Mouse (Mus musculus) left cerebral cortex, adult 18-20 months (tissue): ENCODE results near the gene Nuak1. TPM values are rescaled to one million over a fixed set of nuclear protein-coding genes. Genes with fewer than 3 reads are reported as not detected.
A peak's percentile ranks its signal among the peaks of the same experiment; 100 is the strongest.

Experiments used
- DNase-seq, 2 experiments: peaks; one replicate each; pipeline ENCODE4 v3.0.0; 2021 to 2022; ENCODE audit warnings: low spot score in 2 of 2, mixed read lengths in 1 of 2
- total RNA-seq, 2 experiments: library from RNA; stranded (reverse); gene quantifications; 2 replicates each; pipeline ENCODE4 v1.2.3; 2021

Gene Nuak1
- total RNA-seq, 2 experiments from 2014 or later, result 87.8 to 89.7 TPM

DNA sequence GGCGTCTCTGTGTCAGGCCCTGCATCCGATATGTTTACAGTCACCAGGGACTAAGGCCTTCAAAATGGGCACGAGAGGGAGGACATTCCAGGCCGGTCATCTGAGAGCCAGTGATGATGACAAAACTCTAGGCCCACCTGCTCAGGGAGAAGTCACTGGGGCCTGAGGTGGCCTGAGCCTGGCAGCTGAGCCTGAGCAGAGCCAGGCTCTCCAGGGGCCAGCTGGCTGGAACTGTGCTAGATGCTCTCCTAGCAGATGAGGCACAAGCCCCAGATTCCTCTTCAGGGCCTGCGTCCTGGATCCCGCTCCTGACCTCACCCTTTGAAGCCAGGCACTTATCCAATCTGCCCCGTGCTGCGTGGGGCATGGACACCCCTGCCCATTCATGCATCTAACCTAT is 9.3 kb upstream of the Nuak1 start:
- DNase-seq, result no peak

DNA sequence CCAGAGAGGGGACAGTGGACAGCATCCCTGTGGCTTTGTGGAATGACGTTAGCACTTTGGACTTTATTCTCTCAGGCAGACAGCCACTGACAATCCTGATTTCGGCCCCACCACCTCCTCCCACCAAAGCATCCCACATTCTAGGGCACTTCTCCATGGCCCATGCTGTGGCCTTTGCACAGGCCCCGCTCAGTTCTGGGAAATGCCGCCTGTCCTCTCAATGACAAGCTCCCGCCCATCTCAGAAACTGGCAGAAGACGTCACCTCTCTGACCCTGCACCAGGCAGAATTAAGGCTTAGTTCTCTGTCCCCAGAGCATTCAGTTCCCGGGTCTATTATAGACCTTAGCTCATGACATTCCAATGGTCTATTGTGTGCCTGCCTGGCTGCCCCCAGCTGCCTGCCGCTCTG is 7.0 kb upstream of the Nuak1 start:
- no peak for DNase-seq

DNA sequence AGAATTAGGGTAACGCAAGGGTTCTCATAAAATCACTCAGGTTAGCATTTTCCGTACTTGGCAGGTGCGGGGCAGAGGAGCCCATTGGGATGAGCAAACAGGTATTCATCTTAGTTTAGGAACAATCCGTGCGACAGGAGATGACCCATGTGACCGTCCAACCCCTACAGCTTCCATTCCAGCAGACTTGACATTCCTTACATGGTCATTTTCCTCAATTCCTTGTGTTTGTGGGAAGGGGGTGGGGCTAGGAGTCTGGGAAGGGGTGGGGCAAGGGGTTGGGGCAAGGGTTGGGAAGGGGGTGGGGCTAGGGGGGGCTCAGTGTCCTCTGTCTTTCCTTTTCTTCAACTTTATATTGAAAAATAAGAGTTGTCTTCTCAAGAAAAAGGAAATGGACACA is 6.3 kb upstream of the Nuak1 start:
- DNase-seq, result no peak

DNA sequence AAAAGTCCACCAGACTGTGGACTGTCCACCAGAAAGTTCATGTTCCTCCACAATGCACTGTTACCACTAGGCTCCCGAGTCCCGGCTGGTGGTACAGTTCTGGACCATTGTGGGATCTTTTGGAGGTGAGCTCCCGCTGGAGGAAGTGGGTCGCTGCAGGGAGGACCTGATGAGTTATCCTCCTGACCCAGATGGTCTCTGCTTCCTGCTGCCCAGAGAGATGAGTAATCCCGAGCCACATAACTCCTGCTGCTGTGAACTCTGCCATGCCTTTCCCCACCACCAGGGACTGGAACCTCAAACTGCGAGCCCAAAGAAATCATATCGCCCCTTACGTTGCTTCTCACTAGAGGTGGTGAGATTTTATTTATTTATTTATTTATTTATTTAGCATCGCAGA is 4.0 kb upstream of the Nuak1 start:
- no peak for DNase-seq

DNA sequence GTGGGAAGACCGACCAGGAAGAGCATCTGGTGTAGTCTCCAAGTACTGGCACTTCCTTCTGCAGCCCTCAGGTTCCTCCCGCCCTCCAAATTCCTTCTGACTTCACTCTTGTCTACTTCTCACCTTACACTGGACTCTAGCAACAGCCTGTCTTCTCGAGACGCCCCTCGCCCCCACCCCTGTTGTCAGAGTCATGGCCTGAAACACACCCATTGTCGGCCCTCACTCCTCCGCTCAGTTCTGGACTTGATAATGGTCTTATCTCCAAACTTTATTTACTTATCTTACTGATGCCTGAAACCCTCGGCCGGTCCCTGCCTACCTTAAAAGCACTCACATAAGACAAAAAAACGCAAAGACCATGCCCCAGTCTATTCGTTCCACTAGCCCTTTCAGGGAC is 1.4 kb upstream of the Nuak1 start:
- no peak for DNase-seq

DNA sequence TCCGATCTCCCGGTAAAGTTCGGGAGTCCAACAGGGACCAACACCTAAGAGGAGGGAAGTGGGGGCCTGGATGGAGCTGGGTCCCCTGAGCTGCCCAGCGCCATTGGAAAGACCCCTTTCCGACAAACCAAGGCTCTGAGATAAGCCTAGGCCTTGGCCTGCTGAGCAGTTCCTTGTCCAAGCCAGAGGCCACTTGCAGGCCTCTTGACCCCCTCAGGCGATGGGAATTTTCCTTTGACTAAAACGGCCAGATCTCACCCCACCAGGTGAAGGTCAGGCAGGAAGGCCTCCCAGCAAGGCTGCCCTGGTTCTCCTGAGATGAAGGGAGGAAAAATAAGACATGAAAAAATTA is 1.0 kb upstream of the Nuak1 start:
- no peak for DNase-seq

DNA sequence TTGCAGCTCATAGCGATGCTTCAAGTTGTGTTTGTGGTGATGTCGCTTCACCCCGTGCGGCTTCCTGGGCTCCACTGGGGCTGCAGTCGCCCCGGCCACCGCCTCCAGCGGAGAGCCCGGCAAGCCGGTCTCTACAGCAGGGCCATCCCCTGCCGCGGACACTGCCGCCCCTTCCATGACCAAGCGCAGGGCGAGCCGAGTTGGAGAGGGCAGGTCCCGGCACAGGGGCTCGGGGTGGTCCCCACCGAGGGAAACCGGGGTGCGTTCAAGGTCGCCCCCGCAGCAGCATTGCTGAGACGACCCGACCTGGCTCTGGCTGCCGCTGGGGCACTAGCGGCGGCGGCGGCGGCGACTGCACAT is 236 bp downstream of the Nuak1 start:
- no peak for DNase-seq

DNA sequence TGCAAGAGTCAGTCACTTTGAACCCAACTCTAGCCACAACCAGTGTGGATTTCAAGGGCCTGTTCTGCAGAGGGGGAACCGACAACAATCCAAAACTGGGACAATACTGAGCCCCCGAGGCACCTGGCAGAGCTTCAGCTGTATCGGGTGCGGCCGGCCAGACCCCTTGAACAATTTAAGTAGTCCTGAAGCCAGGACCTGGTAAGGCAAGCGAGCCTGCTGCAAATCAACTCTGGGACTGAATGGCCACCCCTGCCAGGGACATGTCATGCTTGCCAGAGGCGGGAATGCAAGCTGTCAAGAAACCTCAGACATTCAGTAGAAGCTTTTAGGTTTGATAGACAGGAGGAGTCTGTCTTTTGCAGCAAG is 1.2 kb downstream of the Nuak1 start:
- peak in 1 of 2 experiments; percentile 34 for DNase-seq

DNA sequence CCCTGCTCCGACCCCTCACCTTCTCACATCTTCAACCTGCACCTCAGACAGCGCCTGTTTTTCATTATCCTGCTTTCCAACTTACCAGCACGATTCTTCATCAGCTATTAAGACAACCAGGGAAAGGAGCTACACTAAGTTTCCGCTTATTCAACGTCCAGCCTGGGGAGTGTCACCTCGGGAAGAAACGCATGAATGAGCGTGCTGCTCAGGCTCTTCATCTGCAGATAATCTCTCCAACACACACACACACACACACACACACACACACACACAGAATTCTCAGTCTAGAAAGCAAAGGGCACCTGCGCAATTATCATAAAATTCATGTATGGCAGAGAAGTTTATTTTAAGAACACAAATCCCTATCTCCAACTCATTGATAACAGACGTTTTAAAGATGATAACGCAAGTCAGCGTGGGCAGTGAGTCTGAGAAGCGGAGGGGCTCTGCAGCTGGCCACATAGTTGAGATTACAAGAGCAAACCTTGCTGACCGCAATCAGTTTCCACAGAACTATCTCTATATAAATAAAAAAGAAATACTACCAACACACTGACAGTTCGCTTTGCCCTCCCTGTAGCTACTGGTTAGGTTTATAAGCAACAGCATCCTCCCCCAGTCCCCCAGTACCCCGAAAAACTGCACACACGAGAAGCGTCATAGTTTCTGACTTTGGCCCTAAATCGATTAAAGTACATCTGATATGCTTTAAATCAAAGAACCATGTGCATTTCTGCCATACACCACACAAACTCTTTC is 1.8 kb downstream of the Nuak1 start:
- DNase-seq, result no peak

DNA sequence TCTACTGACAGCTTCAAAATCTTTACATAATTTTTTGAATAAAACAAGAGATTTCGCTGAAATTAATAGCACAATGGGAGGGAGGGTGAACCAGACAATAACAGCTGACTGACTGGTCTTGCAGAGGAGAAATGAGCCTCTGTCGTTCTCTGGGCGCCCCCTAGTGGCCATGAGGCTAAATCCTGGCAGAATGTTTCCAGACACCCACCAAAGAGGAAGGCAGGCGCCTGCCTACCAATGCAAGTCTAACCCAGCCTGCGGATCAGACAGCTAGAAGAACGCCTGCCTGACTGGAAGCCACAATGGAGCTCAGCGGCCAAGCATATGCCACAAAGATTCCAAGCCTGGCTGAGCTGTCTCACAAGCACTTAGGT is 2.4 kb downstream of the Nuak1 start:
- peak; percentile 99 to 100 for DNase-seq

DNA sequence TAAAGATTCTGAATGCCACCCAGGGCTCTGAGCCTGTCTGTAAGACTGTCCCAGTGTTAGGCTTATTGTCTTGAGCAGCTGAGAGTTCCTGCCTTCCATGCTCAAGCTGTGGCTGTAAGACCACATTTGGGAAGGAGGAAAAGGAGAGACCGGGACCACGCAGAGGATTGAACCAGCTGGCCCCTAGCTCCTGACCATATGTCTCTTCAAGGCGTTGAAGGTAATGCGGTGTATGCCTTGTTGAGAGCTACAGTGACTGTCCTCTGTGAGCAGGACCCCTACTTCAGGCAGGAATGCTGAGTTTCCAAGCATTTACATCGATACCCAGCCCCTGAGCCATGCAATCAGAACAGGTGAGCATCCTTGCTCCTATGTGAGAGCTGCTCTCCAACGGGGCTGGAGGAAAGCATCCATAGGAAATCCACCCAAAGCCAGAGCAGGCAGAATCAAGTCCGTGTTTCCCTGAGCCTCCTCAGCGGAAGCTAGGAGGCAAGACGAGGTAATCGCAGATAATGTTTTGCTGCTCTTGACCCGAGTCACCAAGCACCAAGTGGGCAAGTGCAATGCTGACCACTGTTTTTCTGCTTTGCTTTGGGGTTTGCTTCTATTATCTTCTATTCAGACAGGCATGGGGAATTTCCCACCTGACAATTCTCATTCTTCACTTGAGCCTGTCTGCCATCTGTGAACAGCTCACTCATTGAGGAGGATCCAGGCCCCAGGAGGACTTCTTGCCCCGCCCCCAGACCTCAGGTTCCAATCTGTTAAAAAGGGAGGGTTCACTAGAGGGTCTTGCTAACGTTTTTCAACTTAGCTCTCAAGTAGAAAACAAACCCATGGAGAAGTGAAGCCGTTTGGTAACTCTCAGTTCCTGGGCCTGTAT is 3.0 kb downstream of the Nuak1 start:
- DNase-seq, result no peak

DNA sequence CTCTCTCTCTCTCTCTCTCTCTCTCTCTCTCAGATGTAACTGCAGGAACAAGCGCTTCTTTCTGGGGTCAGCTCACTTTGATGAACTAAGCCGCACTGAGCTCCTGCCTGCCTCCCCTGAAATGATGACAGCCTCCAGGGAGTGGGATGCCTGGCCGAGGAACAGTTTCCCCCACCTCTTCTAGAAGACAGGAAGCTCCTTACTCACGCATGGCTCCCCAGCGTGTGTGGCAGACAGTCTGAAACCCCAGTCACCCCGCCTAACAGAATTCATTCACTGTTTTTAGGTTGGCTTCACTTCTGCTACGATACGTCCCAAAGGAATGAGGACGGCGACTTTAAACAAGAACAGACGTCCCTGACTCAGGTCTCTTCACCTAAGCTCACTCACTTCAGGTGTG is 4.5 kb downstream of the Nuak1 start:
- DNase-seq, result no peak

DNA sequence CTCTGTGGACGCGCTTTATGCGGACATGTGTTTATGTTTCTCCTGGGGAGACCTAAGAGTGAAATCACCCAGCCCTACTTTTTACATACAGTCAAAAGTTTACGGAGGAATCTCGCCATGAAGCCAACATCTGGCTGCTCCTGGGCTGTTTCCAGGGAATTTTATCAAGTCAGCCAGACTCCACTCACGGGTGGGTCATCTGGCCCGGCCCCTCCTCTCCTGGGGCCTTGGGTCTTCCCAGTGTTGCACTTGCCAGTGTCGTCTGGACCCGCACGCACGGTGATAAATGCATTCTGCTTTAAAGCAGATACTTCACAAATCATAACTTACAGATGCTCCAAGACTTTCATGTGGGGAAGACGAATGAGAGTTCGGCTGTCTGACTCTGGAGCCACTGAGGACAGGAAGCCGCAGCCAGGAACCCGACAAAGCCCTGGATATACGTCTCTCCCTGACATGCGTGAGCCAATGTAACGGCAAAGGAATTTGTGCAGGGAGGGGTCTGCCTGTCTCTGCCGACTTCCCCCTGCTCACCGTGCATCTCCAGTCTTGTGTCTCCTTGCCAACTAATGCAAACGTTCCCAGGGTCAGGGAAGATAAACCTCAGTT is 7.1 kb downstream of the Nuak1 start:
- DNase-seq, result no peak

DNA sequence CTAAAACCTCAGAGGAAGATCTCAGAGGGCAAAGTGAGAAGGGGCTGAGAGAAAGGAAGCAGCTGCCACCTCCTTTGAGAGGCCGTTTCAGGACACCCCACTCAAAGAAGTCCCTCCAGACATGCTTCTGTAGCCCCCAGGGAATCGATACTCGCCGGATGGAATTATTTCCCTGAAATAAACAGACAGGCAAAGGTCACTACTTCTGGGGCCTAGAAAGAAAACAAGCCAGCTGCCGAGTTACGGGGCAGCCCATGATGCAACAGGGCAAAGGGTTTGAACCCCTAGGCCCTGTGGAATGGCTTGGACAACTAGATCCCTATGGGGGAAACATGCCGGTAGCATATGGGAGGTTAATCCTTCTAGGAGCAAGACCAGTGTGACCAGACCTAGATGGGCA is 16.0 kb downstream of the Nuak1 start:
- DNase-seq, result no peak

DNA sequence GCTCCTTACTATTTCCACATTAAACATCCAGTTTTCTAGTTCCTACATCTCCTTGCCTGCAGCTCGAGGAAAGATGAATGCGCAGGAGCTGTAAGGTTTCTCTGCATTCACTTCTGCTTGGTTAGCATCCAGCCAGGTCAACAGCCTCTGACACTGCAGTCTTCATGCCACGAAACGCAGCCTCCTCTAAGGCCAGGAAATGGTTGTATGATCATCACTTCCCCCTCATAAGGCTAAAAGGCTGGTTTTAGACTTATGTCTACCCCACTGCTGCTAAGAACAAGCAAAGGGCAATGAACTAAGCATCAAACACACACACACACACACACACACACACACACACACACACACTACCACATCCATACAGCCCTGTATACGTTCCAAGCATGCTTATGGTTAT is 16.5 kb downstream of the Nuak1 start:
- no peak for DNase-seq

DNA sequence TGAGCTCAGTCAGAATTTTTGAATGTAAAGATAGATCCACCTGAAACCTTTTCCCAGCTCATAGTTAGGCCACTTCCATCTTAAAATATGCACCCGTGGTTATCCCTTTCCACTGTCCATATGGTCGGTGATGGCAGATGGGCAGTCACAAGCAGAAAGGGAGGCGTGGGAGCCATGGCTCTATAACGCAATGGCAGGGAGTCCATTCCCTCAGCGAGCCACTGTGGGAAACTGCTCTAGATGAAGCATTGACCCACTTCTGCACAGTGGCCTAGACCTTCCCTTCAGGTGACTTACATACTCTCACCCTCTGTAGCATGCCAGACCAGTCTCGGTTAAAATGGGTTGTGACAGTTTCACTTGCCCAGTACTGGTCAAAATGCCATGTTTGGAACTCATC is 19.8 kb downstream of the Nuak1 start:
- DNase-seq, result no peak

DNA sequence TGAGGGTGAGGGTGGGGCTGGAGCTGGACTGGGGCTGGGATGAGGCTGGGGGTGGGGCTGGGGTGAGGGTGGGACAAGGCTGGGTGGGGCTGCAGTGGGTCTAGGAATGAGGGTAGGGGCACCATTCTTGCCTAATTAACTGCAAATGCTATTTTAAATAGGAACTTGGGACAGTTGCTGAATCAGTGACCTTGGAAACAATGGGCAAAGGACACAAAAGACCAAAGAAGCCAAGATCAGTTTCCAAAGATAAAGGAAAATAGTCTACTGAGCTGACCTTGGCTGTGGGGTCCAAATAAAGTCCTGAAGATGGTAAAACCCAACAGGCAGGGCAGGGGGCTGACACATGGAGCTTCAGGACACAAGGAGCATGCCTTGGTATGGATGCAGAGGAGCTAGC is 22.0 kb downstream of the Nuak1 start:
- no peak for DNase-seq

DNA sequence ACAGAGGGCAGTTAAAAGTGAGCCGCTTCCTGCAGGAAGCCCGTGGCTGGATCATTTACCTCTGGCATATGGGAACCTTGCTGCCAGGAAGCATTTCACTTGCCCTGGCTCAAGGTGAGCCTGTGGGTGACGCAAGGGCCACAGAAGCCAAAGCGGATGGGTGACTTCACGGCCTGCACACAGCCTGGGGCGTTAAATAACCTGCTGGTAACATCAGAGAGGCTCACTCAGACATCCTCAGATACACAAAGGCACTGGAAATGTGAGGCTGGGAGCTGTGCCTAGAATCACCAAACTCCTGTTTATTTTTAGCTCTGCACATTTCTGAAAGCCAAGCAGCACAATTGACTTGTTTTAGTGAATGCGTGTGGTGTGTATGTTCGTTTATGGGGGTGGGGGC is 23.6 kb downstream of the Nuak1 start:
- DNase-seq, result no peak

DNA sequence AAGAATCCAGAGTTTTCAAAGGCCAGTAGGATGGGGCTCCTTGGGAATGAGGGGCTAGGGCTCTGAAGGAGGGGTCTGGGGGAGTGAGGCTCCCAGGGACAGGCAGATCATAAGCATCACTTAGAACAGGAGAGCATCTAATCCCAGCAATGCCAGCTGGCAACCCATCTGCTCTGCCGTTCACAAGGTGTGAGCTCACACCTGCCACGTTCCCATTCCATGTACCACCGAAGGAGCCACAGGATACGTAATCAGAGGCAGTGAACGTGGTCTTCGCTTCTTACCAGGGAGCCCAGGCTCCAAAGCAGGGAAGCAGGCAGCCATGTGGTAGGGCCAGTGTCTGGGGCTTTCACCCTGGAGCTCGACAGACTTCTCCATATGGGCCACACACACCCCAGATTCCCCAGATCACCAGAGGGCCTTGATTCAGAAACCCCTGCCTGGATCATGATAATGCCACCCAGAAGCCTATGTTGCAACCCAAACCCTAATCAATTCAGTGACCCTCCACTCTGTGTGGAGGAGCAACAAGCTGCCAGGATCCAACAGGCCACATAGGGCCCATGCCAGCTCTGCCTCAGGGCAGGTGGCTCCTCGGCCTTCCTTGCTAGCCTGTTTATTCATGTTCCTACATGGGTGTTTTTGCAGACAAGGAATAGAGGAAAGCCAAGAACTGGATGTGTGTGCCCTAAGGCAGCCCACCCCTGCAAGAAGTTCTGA is 25.3 kb downstream of the Nuak1 start:
- no peak for DNase-seq

DNA sequence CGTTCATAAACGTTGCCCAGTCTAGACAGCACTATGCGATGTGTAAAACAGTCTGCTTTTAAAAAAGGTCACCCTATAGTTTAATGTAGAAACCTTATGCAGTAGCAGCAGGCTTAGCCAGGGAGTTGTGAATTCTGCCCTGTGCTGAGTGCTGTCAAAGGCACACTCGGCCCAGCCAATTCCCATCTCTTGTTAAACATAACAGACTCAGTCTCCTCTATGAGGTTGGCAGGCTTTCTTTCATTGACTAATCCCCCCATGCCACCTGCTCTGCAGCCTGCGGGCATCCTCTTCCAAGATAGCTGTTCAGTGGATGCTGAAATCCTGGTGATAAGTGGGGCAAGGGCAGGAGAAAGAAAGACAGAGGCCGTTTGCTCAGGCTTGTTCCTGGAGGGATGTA is 27.1 kb downstream of the Nuak1 start:
- no peak for DNase-seq

DNA sequence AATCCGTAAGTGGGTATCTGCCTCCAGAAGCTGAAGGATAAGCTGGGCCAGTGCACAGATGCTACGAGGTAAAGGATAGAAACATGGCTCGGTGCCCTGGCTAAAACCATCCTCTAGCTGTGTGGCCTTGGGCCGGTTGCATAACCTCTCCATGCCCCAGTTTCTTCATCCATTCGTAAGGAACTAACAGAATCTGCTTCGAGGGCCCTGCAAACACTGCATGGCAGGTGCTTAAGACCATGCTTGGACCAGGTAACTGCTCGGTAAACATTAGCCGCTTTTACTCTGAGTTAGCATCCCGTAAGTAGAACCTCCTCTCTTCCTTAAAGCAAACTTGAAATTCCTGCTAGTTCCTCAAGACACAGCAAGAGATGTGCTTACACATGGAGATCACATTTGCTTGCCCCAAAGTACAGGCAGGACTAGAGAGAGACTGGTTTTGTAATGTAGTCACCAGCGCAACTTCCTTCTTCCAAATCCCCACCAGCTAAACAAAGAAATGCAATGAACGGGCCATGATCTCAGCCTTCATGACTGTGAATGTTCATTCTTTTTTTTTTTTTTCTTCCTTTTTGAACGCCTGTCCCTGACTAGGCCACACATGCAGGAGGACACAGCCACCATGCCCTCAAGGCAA is 28.0 kb downstream of the Nuak1 start:
- no peak for DNase-seq
